ENCODE assay signal across 8 mouse cellular contexts in the genomic region with DNA sequence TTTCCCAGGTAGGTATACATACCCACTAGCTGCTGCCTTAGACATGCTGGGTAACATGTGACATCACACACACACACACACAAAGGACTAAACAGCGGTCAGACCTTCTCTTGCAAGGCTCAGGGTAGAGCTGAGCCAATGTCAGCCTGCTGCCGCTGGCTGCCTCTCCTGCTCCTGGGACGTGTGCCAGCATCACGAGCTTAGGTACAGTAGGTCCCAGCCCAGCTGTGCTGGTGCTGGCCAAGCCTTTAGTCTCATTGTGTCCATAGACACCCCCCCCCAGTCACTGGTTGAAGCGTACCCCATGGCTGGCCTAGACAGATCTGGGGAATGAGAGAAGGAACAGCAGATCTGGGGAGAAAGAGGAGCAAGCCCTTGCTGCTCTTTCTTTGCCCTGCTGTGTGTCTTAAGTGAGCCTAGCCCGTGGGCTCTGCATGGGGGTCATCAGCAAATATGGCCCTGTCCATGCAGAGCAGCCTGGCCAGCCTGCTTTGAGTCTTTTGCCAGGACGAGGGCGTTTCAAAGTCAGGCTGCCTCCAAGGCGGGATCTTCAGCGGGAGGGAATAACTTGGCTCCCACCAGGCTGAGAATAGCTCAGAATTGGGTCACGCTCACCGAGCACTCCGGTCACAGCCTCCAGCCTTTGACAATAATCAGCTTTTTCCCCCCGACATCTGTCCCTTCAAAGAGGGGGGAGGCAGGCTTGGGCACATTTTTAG. TPM values are rescaled to one million over a fixed set of nuclear protein-coding genes. Genes with fewer than 3 reads are reported as not detected.
DNase-seq lines count a peak whose midpoint lies in the region; ATAC-seq and TF ChIP-seq lines count a peak whose summit lies in the region.

No protein-coding gene starts in this region.

- H3K36me3 ChIP-seq in forebrain, embryonic 11.5 days (ENCODE audit: control insufficient read depth, insufficient read depth, low read length): no peaks in the 10 kb centered on the region; the same call in 1 of the 2 replicates
- no peaks in the 10 kb centered on the region for H3K36me3 ChIP-seq in heart, postnatal 0 days (replicated peaks; ENCODE audit: control insufficient read depth, insufficient read depth, low read length)
- peaks cover 12% of the 10 kb centered on the region for H3K36me3 ChIP-seq in midbrain, embryonic 13.5 days

- peak overlapping the region; percentile 52 for H3K9ac ChIP-seq in forebrain, embryonic 11.5 days (ENCODE audit: low read length)
- H3K9ac ChIP-seq in heart, postnatal 0 days (replicated peaks; ENCODE audit: low read depth, low read length): peak overlapping the region; percentile 9; the same call in 1 of the 2 replicates
- H3K9ac ChIP-seq in midbrain, embryonic 13.5 days (replicated peaks): peak overlapping the region; percentile 42

- H3K4me3 ChIP-seq in forebrain, embryonic 11.5 days (ENCODE audit: low read depth, low read length): no peak overlapping the region
- H3K4me3 ChIP-seq in heart, postnatal 0 days (ENCODE audit: low read depth, low read length): no peak overlapping the region
- no peak overlapping the region for H3K4me3 ChIP-seq in midbrain, embryonic 13.5 days (replicated peaks)

- no peaks in the 10 kb centered on the region for H3K27me3 ChIP-seq in forebrain, embryonic 11.5 days (ENCODE audit: control insufficient read depth, insufficient read depth, low read length)
- H3K27me3 ChIP-seq in heart, postnatal 0 days (ENCODE audit: control insufficient read depth, insufficient read depth, low read length): no peaks in the 10 kb centered on the region
- H3K27me3 ChIP-seq in midbrain, embryonic 13.5 days: no peaks in the 10 kb centered on the region

- TF ChIP-seq CTCF in heart, postnatal 0 days (IDR thresholded peaks at IDR 0.05; ENCODE audit: low read depth): no peak

- H3K4me1 ChIP-seq in forebrain, embryonic 11.5 days (replicated peaks; ENCODE audit: control insufficient read depth, insufficient read depth, low read length): peaks cover 28% of the 10 kb centered on the region
- H3K4me1 ChIP-seq in heart, postnatal 0 days (ENCODE audit: control insufficient read depth, insufficient read depth): peaks cover 47% of the 10 kb centered on the region
- H3K4me1 ChIP-seq in midbrain, embryonic 13.5 days (replicated peaks): peaks cover 49% of the 10 kb centered on the region

- H3K4me2 ChIP-seq in forebrain, embryonic 11.5 days (ENCODE audit: low read depth, low read length, severe bottlenecking): no peak overlapping the region
- no peak overlapping the region for H3K4me2 ChIP-seq in heart, postnatal 0 days (ENCODE audit: low read depth, low read length)
- H3K4me2 ChIP-seq in midbrain, embryonic 13.5 days (replicated peaks): no peak overlapping the region

- peak overlapping the region; percentile 68; the same call in 1 of the 2 replicates for H3K27ac ChIP-seq in forebrain, embryonic 11.5 days (ENCODE audit: low read depth, low read length)
- peak overlapping the region; percentile 98 for H3K27ac ChIP-seq in heart, postnatal 0 days (ENCODE audit: low read depth)
- H3K27ac ChIP-seq in midbrain, embryonic 13.5 days: peak overlapping the region; percentile 82

- TF ChIP-seq EP300 in heart, postnatal 0 days (IDR thresholded peaks at IDR 0.05; ENCODE audit: low read depth): no peak; the same call in 1 of the 2 replicates

- H3K9me3 ChIP-seq in forebrain, embryonic 11.5 days (ENCODE audit: control insufficient read depth, low read length): no peaks in the 10 kb centered on the region
- H3K9me3 ChIP-seq in heart, postnatal 0 days (replicated peaks; ENCODE audit: control insufficient read depth, low read length): no peaks in the 10 kb centered on the region
- no peaks in the 10 kb centered on the region for H3K9me3 ChIP-seq in midbrain, embryonic 13.5 days

- 0 out of 2 replicates have a peak, but pooled peaks have one; percentile 22 for ATAC-seq in forebrain, embryonic 11.5 days (replicated peaks; ENCODE audit: low FRiP score)
- ATAC-seq in heart, postnatal 0 days (ENCODE audit: insufficient read depth, low read depth): peak; percentile 91
- peak; percentile 82 for ATAC-seq in midbrain, embryonic 13.5 days

- peak; percentile 80 for DNase-seq in 3134 (ENCODE audit: extremely low read depth, insufficient read length, low spot score)
- peak; percentile 88 for DNase-seq in adrenal gland, postnatal 10 days
- DNase-seq in forebrain, embryonic 11.5 days (ENCODE audit: low spot score): no peak
- DNase-seq in heart, postnatal 0 days (ENCODE audit: low spot score): peak; percentile 92
- DNase-seq in kidney, postnatal 10 days: peak; percentile 90
- DNase-seq in testis, postnatal 14 days (ENCODE audit: low spot score): peak; percentile 79
- DNase-seq in thymus, postnatal 0 days (ENCODE audit: low spot score): no peak

- 34% methylated on average over 14 of the region's 14 CpGs for WGBS in forebrain, embryonic 11.5 days
- 6% methylated on average over 14 of the region's 14 CpGs for WGBS in heart, postnatal 0 days
- WGBS in midbrain, embryonic 13.5 days: 13% methylated on average over 14 of the region's 14 CpGs

RNA-seq across cellular contexts. Expression of gene Trmt61a, which starts 9.6 kb away (rescaled TPM):
- total RNA-seq in adrenal gland, postnatal 10 days (2021): 10 to 100 TPM in 1 of 2 experiments, 1 to 10 TPM in 1; 9.5 to 11.3 TPM
- polyA plus RNA-seq in forebrain, embryonic 11.5 days (2014; fragmentation: Nextera tagmentation; extraction: Ambion mirVana): 12.9 and 15.6 TPM in 2 replicates
- 23.5 and 24.9 TPM in 2 replicates for total RNA-seq in heart, postnatal 0 days (2014; rRNA removed; ENCODE audit: low replicate concordance)
- polyA plus RNA-seq in heart, postnatal 0 days (2015; fragmentation: Nextera tagmentation; extraction: Ambion mirVana): 4.1 and 6.1 TPM in 2 replicates
- polyA plus RNA-seq in midbrain, embryonic 13.5 days (2015; fragmentation: Nextera tagmentation; extraction: Ambion mirVana): 9.0 and 9.4 TPM in 2 replicates
- polyA plus RNA-seq in thymus, postnatal 0 days (2015; fragmentation: Nextera tagmentation; extraction: Ambion mirVana): 9.8 and 12.0 TPM in 2 replicates

RNA-seq across cellular contexts. Expression of gene Ckb, which starts 15.4 kb away (rescaled TPM):
- total RNA-seq in adrenal gland, postnatal 10 days (2021): 10 to 100 TPM; 46.2 to 53.1 TPM
- 2,325 and 2,523 TPM in 2 replicates for polyA plus RNA-seq in forebrain, embryonic 11.5 days (2014; fragmentation: Nextera tagmentation; extraction: Ambion mirVana)
- total RNA-seq in heart, postnatal 0 days (2014; rRNA removed; ENCODE audit: low replicate concordance): 735 and 758 TPM in 2 replicates
- 334 and 359 TPM in 2 replicates for polyA plus RNA-seq in heart, postnatal 0 days (2015; fragmentation: Nextera tagmentation; extraction: Ambion mirVana)
- polyA plus RNA-seq in midbrain, embryonic 13.5 days (2015; fragmentation: Nextera tagmentation; extraction: Ambion mirVana): 1,952 and 2,005 TPM in 2 replicates
- 137 and 143 TPM in 2 replicates for polyA plus RNA-seq in thymus, postnatal 0 days (2015; fragmentation: Nextera tagmentation; extraction: Ambion mirVana)

RNA-seq across cellular contexts. Expression of gene Bag5, which starts 25.5 kb away (rescaled TPM):
- total RNA-seq in adrenal gland, postnatal 10 days (2021): 10 to 100 TPM; 32.1 to 35.4 TPM
- 65.2 and 67.7 TPM in 2 replicates for polyA plus RNA-seq in forebrain, embryonic 11.5 days (2014; fragmentation: Nextera tagmentation; extraction: Ambion mirVana)
- total RNA-seq in heart, postnatal 0 days (2014; rRNA removed; ENCODE audit: low replicate concordance): 13.3 and 16.3 TPM in 2 replicates
- 32.4 and 34.7 TPM in 2 replicates for polyA plus RNA-seq in heart, postnatal 0 days (2015; fragmentation: Nextera tagmentation; extraction: Ambion mirVana)
- 63.9 and 68.2 TPM in 2 replicates for polyA plus RNA-seq in midbrain, embryonic 13.5 days (2015; fragmentation: Nextera tagmentation; extraction: Ambion mirVana)
- 50.7 and 54.1 TPM in 2 replicates for polyA plus RNA-seq in thymus, postnatal 0 days (2015; fragmentation: Nextera tagmentation; extraction: Ambion mirVana)

RNA-seq across cellular contexts. Expression of gene Apopt1, which starts 25.6 kb away (rescaled TPM):
- total RNA-seq in adrenal gland, postnatal 10 days (2021): 10 to 100 TPM; 69.0 to 72.8 TPM
- 55.4 and 55.5 TPM in 2 replicates for polyA plus RNA-seq in forebrain, embryonic 11.5 days (2014; fragmentation: Nextera tagmentation; extraction: Ambion mirVana)
- 18.5 and 50.7 TPM in 2 replicates for total RNA-seq in heart, postnatal 0 days (2014; rRNA removed; ENCODE audit: low replicate concordance)
- 56.4 and 58.9 TPM in 2 replicates for polyA plus RNA-seq in heart, postnatal 0 days (2015; fragmentation: Nextera tagmentation; extraction: Ambion mirVana)
- 59.5 and 59.6 TPM in 2 replicates for polyA plus RNA-seq in midbrain, embryonic 13.5 days (2015; fragmentation: Nextera tagmentation; extraction: Ambion mirVana)
- 60.1 and 66.6 TPM in 2 replicates for polyA plus RNA-seq in thymus, postnatal 0 days (2015; fragmentation: Nextera tagmentation; extraction: Ambion mirVana)

Comparison
In these comparisons a context has a peak if more than half of its experiments do, and no peak if none do; other contexts are left out.
1. DNase-seq: peak in 3134 (single experiment), adrenal gland, postnatal 10 days (single experiment), heart, postnatal 0 days (single experiment), kidney, postnatal 10 days (single experiment) and testis, postnatal 14 days (single experiment); none in forebrain, embryonic 11.5 days (single experiment) and thymus, postnatal 0 days (single experiment).
2. ATAC-seq: peak in every context shown above with its lines; median percentile 91 in heart, postnatal 0 days; 82 in midbrain, embryonic 13.5 days; 22 in forebrain, embryonic 11.5 days.
3. Peak in every context shown above with its lines, with median percentiles within 50 percentile points of each other: H3K27ac ChIP-seq and H3K9ac ChIP-seq.